7 mouse cellular contexts compared by ENCODE assay signal in the genomic region with DNA sequence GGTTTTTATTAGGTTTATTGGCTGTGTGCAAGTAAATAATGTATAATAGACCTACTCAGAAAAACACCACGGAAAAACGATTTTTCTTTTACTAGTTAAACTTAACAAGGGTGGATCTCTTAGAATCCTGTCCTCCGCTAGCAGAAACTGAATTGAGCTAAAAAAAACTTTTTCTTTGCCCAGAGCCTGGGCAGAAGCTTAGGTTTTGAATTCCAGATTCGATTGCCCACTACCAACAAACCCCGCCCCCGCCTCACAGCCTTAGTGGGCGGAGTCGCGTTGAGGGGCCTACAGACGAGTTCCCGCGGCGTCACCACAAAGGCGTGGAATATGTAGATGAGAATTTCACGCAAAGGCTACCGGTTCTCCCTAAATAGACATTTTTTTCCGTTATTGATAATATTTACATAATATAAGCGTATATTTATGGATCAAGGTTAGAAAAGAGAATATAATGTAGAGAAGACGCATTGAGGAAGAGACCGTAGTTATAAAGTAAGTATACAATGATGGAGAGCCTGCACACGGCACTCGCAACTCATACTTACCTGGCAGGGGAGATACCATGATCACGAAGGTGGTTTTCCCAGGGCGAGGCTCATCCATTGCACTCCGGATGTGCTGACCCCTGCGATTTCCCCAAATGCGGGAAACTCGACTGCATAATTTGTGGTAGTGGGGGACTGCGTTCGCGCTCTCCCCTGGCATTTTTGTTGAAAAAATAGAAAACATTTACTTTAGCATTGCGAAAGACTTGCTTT. TPM values are rescaled to one million over a fixed set of nuclear protein-coding genes. Genes with fewer than 3 reads are reported as not detected.
DNase-seq lines count a peak whose midpoint lies in the region; ATAC-seq lines count a peak whose summit lies in the region.

No protein-coding gene starts in this region.

- peak; percentile 86 for ATAC-seq in embryonic facial prominence, embryonic 11.5 days (replicated peaks; ENCODE audit: insufficient number of reproducible peaks, low FRiP score, low TSS enrichment, low read depth)
- ATAC-seq in limb, embryonic 11.5 days (ENCODE audit: insufficient number of reproducible peaks, low FRiP score, low TSS enrichment, low read depth), result peak; percentile 90
- ATAC-seq in midbrain, embryonic 14.5 days (ENCODE audit: low FRiP score, low TSS enrichment), result peak; percentile 92

- H3K4me1 ChIP-seq in embryonic facial prominence, embryonic 11.5 days (ENCODE audit: control insufficient read depth, insufficient read depth, low read length), result no peaks in the 10 kb centered on the region
- no peaks in the 10 kb centered on the region for H3K4me1 ChIP-seq in limb, embryonic 11.5 days (ENCODE audit: control insufficient read depth, insufficient read depth, low read length)
- H3K4me1 ChIP-seq in midbrain, embryonic 14.5 days (ENCODE audit: control insufficient read depth, insufficient read depth, low read length), result peaks cover 6% of the 10 kb centered on the region; the same call in 1 of the 2 replicates

- H3K4me3 ChIP-seq in embryonic facial prominence, embryonic 11.5 days (ENCODE audit: low read depth, low read length), result peak overlapping the region; percentile 78
- peak overlapping the region; percentile 75 for H3K4me3 ChIP-seq in limb, embryonic 11.5 days (ENCODE audit: low read depth, low read length)
- peak overlapping the region; percentile 81 for H3K4me3 ChIP-seq in midbrain, embryonic 14.5 days (replicated peaks; ENCODE audit: low read depth, low read length)

- H3K9ac ChIP-seq in embryonic facial prominence, embryonic 11.5 days (replicated peaks; ENCODE audit: low read length), result peak overlapping the region; percentile 89
- H3K9ac ChIP-seq in limb, embryonic 11.5 days (ENCODE audit: low read length), result peak overlapping the region; percentile 82; the same call in 1 of the 2 replicates
- H3K9ac ChIP-seq in midbrain, embryonic 14.5 days (replicated peaks; ENCODE audit: low read length), result peak overlapping the region; percentile 69

- under 1% methylated on average over 32 of the region's 32 CpGs for WGBS in embryonic facial prominence, embryonic 11.5 days
- WGBS in limb, embryonic 11.5 days, result under 1% methylated on average over 32 of the region's 32 CpGs
- under 1% methylated on average over 32 of the region's 32 CpGs for WGBS in midbrain, embryonic 14.5 days

- no peaks in the 10 kb centered on the region for H3K9me3 ChIP-seq in embryonic facial prominence, embryonic 11.5 days (replicated peaks; ENCODE audit: control insufficient read depth, low read length)
- no peaks in the 10 kb centered on the region for H3K9me3 ChIP-seq in limb, embryonic 11.5 days (ENCODE audit: control insufficient read depth, low read length)
- H3K9me3 ChIP-seq in midbrain, embryonic 14.5 days (ENCODE audit: control insufficient read depth, low read length), result no peaks in the 10 kb centered on the region

- no peaks in the 10 kb centered on the region; the same call in 1 of the 2 replicates for H3K36me3 ChIP-seq in embryonic facial prominence, embryonic 11.5 days (replicated peaks; ENCODE audit: control insufficient read depth, insufficient read depth, low read depth, low read length)
- peaks cover 2% of the 10 kb centered on the region; the same call in 1 of the 2 replicates for H3K36me3 ChIP-seq in limb, embryonic 11.5 days (ENCODE audit: control insufficient read depth, insufficient read depth, low read length)
- peaks cover 14% of the 10 kb centered on the region for H3K36me3 ChIP-seq in midbrain, embryonic 14.5 days (ENCODE audit: control insufficient read depth, insufficient read depth, low read length)

- peak overlapping the region; percentile 74 for H3K4me2 ChIP-seq in embryonic facial prominence, embryonic 11.5 days (ENCODE audit: low read depth, low read length)
- H3K4me2 ChIP-seq in limb, embryonic 11.5 days (ENCODE audit: low read depth, severe bottlenecking), result peak overlapping the region; percentile 76
- peak overlapping the region; percentile 63 for H3K4me2 ChIP-seq in midbrain, embryonic 14.5 days (ENCODE audit: low read length)

- no peaks in the 10 kb centered on the region for H3K27me3 ChIP-seq in embryonic facial prominence, embryonic 11.5 days (ENCODE audit: control insufficient read depth, insufficient read depth, low read length)
- H3K27me3 ChIP-seq in limb, embryonic 11.5 days (ENCODE audit: control insufficient read depth, insufficient read depth, low read length), result no peaks in the 10 kb centered on the region
- no peaks in the 10 kb centered on the region for H3K27me3 ChIP-seq in midbrain, embryonic 14.5 days (ENCODE audit: control insufficient read depth, insufficient read depth, low read length)

- peak; percentile 97 for DNase-seq in adrenal gland, postnatal 14 days
- DNase-seq in embryonic facial prominence, embryonic 11.5 days (ENCODE audit: low spot score), result peak; percentile 98
- DNase-seq in heart, adult 11 months, result peak; percentile 99
- peak; percentile 94 for DNase-seq in kidney, adult 18-20 months
- DNase-seq in limb, embryonic 11.5 days (ENCODE audit: low spot score), result peak; percentile 95
- peak; percentile 99 for DNase-seq in midbrain, embryonic 14.5 days
- DNase-seq in spleen, adult 18-20 months, result peak; percentile 89 to 94

- peak overlapping the region; percentile 84 for H3K27ac ChIP-seq in embryonic facial prominence, embryonic 11.5 days (replicated peaks; ENCODE audit: low read depth, low read length)
- peak overlapping the region; percentile 66 for H3K27ac ChIP-seq in limb, embryonic 11.5 days (replicated peaks; ENCODE audit: low read depth, low read length)
- peak overlapping the region; percentile 97 for H3K27ac ChIP-seq in midbrain, embryonic 14.5 days (replicated peaks; ENCODE audit: low read depth, low read length)

RNA-seq across cellular contexts. Expression of gene Eapp, which starts 0.7 kb away (rescaled TPM):
- total RNA-seq in adrenal gland, postnatal 14 days (2021), result 35.0 and 37.9 TPM in 2 replicates
- 68.7 and 81.1 TPM in 2 replicates for polyA plus RNA-seq in embryonic facial prominence, embryonic 11.5 days (2014; fragmentation: Nextera tagmentation; extraction: Ambion mirVana)
- polyA plus RNA-seq in limb, embryonic 11.5 days (2014; fragmentation: Nextera tagmentation; extraction: Ambion mirVana), result 68.3 and 75.7 TPM in 2 replicates
- 85.0 and 103 TPM in 2 replicates for polyA plus RNA-seq in midbrain, embryonic 14.5 days (2014; fragmentation: Nextera tagmentation; extraction: Ambion mirVana)

RNA-seq across cellular contexts. Expression of gene Sptssa, which starts 40.0 kb away (rescaled TPM):
- total RNA-seq in adrenal gland, postnatal 14 days (2021), result 68.4 and 75.3 TPM in 2 replicates
- 213 and 221 TPM in 2 replicates for polyA plus RNA-seq in embryonic facial prominence, embryonic 11.5 days (2014; fragmentation: Nextera tagmentation; extraction: Ambion mirVana)
- polyA plus RNA-seq in limb, embryonic 11.5 days (2014; fragmentation: Nextera tagmentation; extraction: Ambion mirVana), result 171 and 178 TPM in 2 replicates
- 185 and 200 TPM in 2 replicates for polyA plus RNA-seq in midbrain, embryonic 14.5 days (2014; fragmentation: Nextera tagmentation; extraction: Ambion mirVana)

Comparison
In these comparisons a context has a peak if more than half of its experiments do, and no peak if none do; other contexts are left out.
1. Peak in every context shown above with its lines: DNase-seq, ATAC-seq, H3K4me3 ChIP-seq and H3K27ac ChIP-seq.